Mouse (Mus musculus) embryo, embryonic 9.5 days (tissue): ENCODE results near the gene Slc3a2.
A peak's percentile ranks its signal among the peaks of the same experiment; 100 is the strongest.
"Not testable (repeated sequence)": the region's sequence is repeated elsewhere in the genome, so short reads cannot be mapped to it uniquely, and the experiment has no call there.

ENCODE experiments used
- DNase-seq: peaks from one replicate; pipeline ENCODE4 v3.0.0-alpha.2; 2017; ENCODE audit errors: extremely low spot score

Gene Slc3a2

DNA sequence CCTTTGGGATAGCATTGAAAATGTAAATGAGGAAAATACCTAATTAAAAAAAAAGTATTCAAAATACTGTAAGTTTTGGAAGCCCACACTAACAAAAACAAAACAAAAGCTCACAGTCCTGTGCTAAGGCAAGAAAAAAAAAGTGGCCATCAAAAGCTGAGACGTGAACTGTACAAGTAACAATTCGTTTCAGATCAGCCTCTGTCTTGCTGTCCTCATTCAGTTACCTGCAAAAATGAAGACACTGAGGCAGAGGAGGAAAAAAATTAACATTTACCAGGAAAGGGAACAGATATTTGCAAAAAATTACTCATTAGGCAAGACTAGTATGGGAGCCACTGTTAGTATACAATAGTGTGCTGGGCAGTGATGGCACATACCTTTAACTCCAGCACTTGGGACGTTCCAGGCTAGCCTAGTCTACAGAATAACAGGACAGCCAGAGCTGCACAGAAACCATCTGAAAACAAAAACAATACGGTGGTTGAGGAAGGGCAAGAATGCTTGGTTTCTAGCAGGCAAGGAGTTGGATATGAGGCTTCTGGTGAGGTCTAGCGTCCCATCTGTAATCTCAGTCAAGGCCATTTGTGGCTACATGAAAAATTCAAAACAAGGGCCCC lies 4.4 kb upstream of the Slc3a2 start:
- peak; percentile 62 for DNase-seq

GRCm38 (mm10) chr19:8726609-8727390 lies 3.6 kb upstream of the Slc3a2 start:
- DNase-seq: peak; percentile 58

GRCm38 (mm10) chr19:8725081-8725613 lies 2.0 kb upstream of the Slc3a2 start:
- DNase-seq: no peak

GRCm38 (mm10) chr19:8724392-8724791 lies 1.2 kb upstream of the Slc3a2 start:
- DNase-seq: no peak

DNA sequence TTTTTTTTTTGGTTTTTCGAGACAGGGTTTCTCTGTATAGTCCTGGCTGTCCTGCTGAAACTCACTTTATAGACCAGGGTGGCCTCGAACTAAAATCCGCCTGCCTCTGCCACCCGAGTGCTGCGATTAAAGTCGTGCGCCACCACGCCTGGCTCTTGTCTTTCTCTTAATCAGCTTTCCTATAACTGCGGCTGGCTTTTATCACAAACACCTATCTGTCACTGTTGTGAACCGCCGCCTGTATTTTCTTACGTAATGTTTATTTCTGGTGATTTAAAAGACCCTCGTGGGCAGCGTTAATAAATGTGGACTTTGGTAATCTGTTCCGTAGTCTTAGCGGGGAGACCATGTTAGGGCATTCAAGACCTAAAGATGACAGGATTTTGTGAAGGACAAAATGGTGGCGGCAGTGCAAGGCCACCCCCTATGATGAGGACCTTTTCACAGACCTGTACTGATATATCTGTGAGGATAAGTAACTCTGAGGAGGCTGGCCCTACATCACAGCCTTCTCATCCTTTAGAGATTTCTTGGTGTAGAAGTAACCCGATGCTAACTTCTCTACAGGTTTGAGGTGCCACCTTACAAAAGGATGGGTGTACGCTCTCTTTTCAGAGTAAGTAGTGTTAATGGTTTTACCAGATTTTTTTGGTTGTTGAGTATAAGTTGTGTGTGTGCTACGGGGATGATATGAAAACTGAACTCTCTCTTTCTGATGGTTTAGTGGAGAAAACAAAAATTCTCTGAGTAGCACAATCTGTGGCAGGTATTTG lies 591 bp upstream of the Slc3a2 start:
- no peak for DNase-seq

DNA sequence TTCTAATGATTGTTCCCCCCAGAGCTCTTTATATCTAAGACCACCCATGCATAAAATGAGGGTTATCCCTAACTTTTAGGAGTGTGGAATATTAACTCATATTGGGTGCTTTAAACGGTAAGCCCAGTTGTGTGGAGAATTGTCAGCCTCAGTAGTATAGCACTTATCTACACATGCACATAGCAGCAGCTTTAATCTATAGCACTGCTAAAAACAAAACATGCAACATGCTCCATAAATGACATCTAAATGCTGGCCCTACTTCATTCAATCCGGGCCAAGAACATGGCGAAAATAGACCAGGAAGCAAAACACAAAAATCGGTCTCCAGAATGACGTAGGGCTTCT lies 636 bp downstream of the Slc3a2 start:
- no peak for DNase-seq

DNA sequence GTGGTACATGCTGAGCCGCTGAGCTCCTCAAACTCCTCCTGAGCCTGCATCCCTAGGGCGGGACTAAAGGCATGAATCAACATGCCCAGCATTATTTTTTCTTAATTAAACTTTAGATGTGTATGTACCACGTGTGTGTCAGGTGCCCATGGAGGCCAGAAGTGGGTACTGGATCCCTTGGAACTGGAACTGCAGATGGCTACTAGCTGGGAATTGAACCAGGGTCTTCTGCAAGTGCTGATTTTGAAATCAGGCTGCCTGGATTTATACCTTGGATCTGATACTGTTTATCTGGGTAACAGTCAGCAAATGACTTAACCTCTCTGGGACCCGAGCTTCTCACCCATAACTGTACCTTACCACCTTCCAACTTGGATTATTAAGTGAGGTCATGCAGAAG lies 1.1 kb downstream of the Slc3a2 start:
- no peak for DNase-seq

DNA sequence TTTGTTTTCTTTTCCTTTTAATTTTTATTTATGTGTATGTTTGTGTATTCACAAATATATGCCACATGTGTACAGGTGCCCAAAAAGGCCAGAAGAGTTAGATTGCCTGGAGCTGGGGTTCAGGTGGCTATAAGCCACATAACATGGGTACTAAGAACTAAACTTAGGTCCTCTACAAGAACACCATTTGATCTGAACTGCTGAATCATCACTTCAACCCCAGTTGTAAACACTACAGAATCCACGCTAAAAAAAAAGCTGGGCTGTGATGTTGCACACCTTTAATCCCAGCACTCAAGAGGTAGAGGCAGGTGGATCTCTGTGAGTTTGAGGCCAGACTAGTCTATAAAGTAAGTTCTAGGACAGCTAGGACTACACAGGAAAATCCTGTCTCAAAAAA lies 1.8 kb downstream of the Slc3a2 start:
- DNase-seq: no peak

- DNase-seq: not testable (repeated sequence)
Measured at GRCm38 (mm10) chr19:8719037-8719436, 4.1 kb downstream of the Slc3a2 start.

GRCm38 (mm10) chr19:8718357-8718756 lies 4.8 kb downstream of the Slc3a2 start:
- peak; percentile 52 for DNase-seq

DNA sequence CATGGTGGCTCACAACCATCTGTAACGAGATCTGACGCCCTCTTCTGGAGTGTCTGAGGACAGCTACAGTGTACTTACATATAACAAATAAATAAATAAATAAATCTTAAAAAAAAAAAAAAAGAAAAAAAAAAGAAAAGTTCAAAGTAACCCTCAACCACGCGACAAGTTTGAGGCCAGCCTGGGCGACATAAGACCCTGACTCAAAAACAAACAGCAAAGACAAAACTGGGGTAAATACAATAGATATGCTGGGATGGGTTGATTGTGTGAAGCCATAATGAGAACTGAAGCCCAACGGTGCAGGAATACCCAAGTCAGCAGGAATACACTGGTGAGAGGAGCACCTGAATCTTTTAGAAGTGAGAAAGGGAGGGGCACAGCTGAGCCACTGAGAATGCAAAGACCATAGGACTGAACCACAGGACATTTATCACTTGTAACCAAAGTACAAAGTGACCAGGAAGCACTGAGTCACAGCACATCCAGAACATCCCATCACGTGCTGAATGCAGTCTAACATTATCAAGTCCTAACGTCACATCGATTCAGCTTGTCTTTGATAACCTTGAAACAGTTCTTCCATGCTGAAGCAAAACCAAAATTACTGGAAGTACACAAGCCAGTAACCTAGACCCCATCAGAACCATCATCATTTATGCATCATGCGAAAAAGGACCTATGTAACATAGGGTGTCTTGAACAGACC lies 6.2 kb downstream of the Slc3a2 start:
- DNase-seq: no peak

- no peak for DNase-seq
Measured at GRCm38 (mm10) chr19:8715868-8716766, 7.1 kb downstream of the Slc3a2 start.

DNA sequence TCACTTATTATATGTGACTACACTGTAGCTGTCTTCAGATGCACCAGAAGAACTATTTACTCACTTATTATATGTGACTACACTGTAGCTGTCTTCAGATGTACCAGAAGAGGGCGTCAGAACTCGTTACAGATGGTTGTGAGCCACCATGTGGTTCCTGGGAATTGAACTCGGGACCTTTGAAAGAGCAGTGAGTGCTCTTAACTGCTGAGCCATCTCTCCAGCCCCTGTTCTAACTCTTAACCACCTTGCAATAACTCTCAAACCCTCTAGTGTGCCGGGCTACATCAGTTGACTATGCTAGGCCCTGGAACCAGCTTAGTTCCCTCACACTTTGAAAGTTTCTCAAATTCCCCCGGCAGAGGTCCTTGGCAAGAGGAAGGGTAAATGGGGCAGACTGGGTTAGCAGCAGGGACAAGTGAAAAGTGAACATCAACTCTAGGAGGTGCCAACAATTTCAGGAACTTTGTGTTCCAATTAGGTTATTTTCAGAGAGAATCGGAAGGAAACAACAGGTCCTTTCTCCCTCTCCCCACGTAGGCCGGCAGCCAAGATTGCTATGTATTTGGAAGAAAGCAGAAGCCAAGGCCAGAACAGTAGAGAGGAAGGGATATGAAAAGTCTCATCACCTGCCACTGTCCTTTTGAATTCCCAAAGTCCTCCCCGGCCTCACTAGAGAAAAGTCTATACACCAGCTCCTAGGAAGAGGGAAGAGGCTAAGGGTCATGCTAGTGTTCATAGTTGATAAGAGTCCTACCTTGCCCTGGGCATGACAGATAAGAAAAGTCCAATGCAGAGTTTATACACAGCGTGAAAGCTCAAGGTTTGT lies 8.3 kb downstream of the Slc3a2 start:
- DNase-seq: no peak

DNA sequence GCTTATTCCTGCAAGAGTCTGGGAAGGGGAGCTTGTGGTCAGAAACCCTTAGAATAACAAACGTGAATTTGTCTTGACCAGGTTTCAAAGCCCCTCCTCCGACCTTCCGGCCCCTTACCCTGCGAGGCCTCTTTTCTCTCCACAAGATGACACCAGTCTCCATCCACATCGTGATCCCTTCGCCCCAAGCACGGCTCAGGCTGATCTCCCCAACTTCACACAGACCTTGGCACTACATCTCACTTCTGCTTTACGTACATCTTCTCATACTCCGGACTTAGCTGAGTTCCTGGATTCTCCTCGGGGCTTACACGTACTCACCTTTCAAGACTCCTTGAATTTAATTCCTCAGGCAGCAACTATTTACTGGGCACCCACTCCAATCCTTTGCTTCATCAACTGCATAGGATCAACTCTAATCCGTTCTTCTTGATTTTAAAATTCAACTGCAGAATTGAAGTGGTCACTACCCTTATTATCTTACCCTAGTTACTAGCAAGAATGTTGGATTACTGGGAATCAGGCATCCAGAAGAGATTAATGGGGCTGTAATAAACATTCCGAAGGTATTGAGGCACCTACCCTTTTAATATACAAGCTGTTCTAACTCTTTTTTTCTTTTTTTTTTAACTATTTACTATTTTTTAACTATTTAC lies 9.0 kb downstream of the Slc3a2 start:
- no peak for DNase-seq

DNA sequence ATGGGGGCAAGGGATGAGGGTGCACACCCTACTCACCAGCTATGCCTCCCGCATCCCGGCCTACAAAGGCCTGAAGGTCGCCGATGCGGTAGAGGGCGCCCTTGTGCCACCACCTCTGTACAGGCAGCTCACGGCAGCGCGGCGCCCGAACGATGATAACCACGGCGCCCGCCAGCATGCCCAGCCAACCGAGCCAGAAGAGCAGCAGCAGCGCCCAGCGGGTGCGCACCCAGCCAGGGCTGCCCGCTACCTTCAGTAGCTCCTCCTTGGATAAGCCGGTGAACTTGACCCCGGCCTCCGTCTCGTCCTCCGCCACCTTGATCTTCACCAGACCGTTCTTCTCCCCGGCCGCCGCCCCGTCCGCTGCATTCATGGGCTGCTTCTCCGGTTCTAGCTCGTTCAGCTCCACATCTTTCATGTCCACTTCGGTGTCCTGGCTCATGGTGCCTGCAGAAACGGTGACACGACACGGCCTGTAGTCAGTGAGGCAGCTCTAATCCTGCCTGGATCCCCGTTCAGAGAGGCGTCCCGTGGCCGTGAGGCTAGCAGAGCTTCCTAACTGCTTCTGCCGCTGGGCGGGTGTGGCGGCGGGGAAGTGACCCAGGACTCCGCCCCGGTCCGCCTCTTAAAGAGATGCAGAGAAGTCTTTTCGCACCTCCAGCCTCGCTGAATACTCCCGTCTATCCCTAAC lies 9.7 kb downstream of the Slc3a2 start:
- DNase-seq: peak; percentile 93

DNA sequence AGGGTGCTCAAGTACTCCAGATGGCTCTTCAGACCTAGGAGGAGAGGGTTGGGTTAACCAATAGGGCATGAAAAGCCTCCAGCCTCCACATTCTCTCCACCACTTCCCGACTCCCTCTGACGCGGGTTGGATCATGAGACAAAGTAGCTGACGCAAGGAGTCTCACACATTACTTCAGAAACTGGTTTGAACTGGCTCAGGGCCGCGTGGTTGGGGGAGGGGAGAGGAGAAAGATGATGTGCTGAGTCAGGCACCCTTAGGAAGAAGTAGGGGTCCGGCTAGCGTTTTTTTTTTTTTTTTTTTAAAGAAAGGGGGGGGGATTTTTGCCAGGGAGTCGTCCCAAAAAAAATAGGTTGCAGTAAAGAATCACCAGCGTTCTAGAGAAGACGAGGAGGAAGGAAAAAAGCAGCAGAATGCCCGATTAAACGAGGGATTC lies 10.3 kb downstream of the Slc3a2 start:
- DNase-seq: peak; percentile 86

DNA sequence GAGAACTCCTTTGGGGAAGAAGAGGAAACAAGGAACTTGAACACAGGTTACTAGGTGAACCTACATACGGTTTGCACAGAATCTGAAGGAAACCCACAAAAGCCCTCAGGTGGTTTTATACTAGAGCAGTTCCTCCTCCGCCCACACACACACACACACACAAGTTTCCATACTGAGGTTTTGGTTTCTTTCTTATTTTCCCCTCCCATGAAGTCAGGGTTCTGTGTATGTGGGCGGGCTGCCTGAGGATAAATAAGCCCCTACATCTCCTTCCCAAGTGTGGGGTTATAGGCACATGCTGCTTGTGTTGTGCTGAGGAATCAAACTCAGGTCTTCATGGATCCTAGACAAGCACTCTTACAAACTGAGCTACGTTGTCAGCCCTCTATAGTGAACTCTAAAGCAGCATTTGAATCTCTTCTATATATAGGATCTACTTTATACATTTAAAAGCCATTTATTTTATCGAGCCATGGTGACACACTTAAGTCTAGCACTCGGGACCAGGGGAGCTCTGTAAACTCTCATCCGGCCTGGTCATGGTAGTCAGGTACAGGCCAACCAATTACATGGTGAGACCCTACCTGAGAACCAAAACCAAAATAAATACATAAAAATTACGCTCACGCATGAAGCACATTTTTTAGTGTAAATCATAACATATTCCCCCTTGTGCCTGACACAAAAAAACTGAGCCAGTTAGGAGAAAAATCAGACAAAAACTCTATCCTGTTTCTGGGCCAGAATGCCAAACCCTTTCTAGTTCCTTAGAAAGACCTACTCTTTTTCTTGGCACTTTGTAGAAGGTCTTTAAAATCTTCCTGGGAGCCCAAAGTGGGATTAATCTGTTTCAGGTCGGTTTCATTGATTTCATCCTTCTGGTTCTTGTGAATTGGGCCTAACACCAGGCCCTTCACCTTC lies 11.0 kb downstream of the Slc3a2 start:
- no peak for DNase-seq

- no peak for DNase-seq
Measured at GRCm38 (mm10) chr19:8711506-8711905, 11.7 kb downstream of the Slc3a2 start.
